26 mouse cellular contexts compared by ENCODE assay signal in the genomic region with DNA sequence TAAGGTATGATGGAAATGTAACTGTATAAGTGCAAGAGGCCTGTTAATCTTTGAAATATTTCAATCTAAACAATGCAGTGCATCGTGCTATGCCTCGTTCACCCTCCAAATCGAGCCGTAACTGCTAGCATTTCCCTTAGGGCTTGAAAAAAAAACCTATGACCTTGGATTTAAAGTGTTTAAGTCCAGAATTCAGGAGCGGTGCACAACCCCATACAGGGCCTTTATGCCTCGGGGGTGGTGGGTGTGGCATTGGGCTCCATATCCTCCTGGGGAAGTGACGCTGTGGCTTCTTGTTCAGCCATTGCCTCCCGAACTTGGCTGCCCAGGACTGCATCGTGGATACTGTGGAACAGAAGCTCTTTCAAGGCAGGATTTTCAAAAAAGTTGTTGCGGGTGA. TPM values are rescaled to one million over a fixed set of nuclear protein-coding genes. Genes with fewer than 3 reads are reported as not detected.
"Had no signal": no experiment of that assay in that cellular context is flagged by ENCODE, and none has a peak within 500 bp of the region (broad histone marks: within the 10 kb centered on the region; RNA-seq: fewer than 3 reads in every experiment).

No protein-coding gene starts in this region.

- H3K27ac ChIP-seq: gastrocnemius, adult 2 months; heart, adult 2 months; heart, embryonic 10.5 days; hindbrain, embryonic 10.5 days; hindbrain, embryonic 12.5 days; hindbrain, embryonic 14.5 days; intestine, embryonic 15.5 days; layer of hippocampus, adult 2 months; left cerebral cortex, adult 2 months; limb, embryonic 10.5 days; limb, embryonic 12.5 days; liver, embryonic 13.5 days had no signal

- DNase-seq: gastrocnemius, adult 2 months; gastrocnemius, postnatal 10 days; gastrocnemius, postnatal 25 days; heart, adult 2 months; heart, postnatal 10 days; heart, postnatal 4 days; kidney, adult 18-20 months; kidney, adult 8-10 months; kidney, postnatal 10 days; kidney, postnatal 4 days; liver; liver, embryonic 13.5 days had no signal

- H3K9me3 ChIP-seq: heart, embryonic 10.5 days; heart, embryonic 12.5 days; hindbrain, embryonic 10.5 days; hindbrain, embryonic 12.5 days; intestine, embryonic 15.5 days; limb, embryonic 10.5 days; limb, embryonic 12.5 days; liver, embryonic 13.5 days had no signal

- H3K36me3 ChIP-seq: heart, embryonic 10.5 days; heart, embryonic 12.5 days; hindbrain, embryonic 10.5 days; hindbrain, embryonic 12.5 days; intestine, embryonic 15.5 days; limb, embryonic 10.5 days; limb, embryonic 12.5 days; liver, embryonic 13.5 days had no signal

- H3K27me3 ChIP-seq: heart, embryonic 12.5 days; hindbrain, embryonic 12.5 days; intestine, embryonic 15.5 days; limb, embryonic 12.5 days; liver, embryonic 13.5 days had no signal

- H3K4me3 ChIP-seq: gastrocnemius, adult 2 months; heart, adult 2 months; heart, embryonic 10.5 days; heart, embryonic 12.5 days; hindbrain, embryonic 10.5 days; hindbrain, embryonic 12.5 days; intestine, embryonic 15.5 days; layer of hippocampus, adult 2 months; left cerebral cortex, adult 2 months; limb, embryonic 10.5 days; limb, embryonic 12.5 days; liver, embryonic 13.5 days had no signal

- H3K9ac ChIP-seq: heart, embryonic 12.5 days; hindbrain, embryonic 12.5 days; hindbrain, embryonic 14.5 days; intestine, embryonic 15.5 days; limb, embryonic 12.5 days; liver, embryonic 13.5 days had no signal

- H3K4me1 ChIP-seq: heart, embryonic 10.5 days; heart, embryonic 12.5 days; hindbrain, embryonic 10.5 days; hindbrain, embryonic 12.5 days; intestine, embryonic 15.5 days; limb, embryonic 10.5 days; liver, embryonic 13.5 days had no signal

RNA-seq across cellular contexts. Expression of gene Slc26a5, which starts 54.5 kb away (rescaled TPM):
- total RNA-seq: gastrocnemius, adult 2 months; gastrocnemius, postnatal 10 days; gastrocnemius, postnatal 25 days; gastrocnemius, postnatal 4 days; granulocyte monocyte progenitor cell, adult 5-6 weeks; heart, adult 2 months; heart, postnatal 10 days; heart, postnatal 25 days; heart, postnatal 4 days; layer of hippocampus, adult 2 months; layer of hippocampus, postnatal 25 days had no signal
